Mouse (Mus musculus) fibroblast of lung, adult 2 months (primary cell): ENCODE measurements at regions not wholly inside any gene's neighbourhood (a gene's known extent, or its start where the extent isn't known, plus 50 kb on each side); places are given as distances from the start of the nearest gene placed in this dataset.
A peak's percentile ranks its signal among the peaks of the same experiment; 100 is the strongest.

Experiments used
- DNase-seq: peaks from one replicate; pipeline ENCODE4 v3.0.0-alpha.2; 2011; ENCODE audit warnings: low read depth

- no peak for DNase-seq
These were observed 62.0 kb upstream of the Rtl1 start for GRCm38 (mm10) chr12:109662179-109662578.

- no peak for DNase-seq
These were observed 74.6 kb upstream of the Rtl1 start for GRCm38 (mm10) chr12:109674766-109675165.

- DNase-seq = peak; percentile 47
These were observed 93.9 kb upstream of the Rtl1 start for GRCm38 (mm10) chr12:109694046-109694445.

GRCm38 (mm10) chr12:109694801-109695430 is 94.8 kb upstream of the Rtl1 start:
- peak; percentile 32 for DNase-seq

GRCm38 (mm10) chr12:109706820-109707219 is 106.7 kb upstream of the Rtl1 start:
- no peak for DNase-seq

- DNase-seq = no peak
These were observed 109.5 kb upstream of the Rtl1 start for GRCm38 (mm10) chr12:109709661-109710060.

- no peak for DNase-seq
These were observed 111.3 kb upstream of the Rtl1 start for GRCm38 (mm10) chr12:109711392-109711791.

- no peak for DNase-seq
These were observed 111.8 kb upstream of the Rtl1 start for GRCm38 (mm10) chr12:109711946-109712345.

GRCm38 (mm10) chr12:109712386-109712785 is 112.3 kb upstream of the Rtl1 start:
- DNase-seq = no peak

GRCm38 (mm10) chr12:109713041-109713440 is 112.9 kb upstream of the Rtl1 start:
- no peak for DNase-seq

- no peak for DNase-seq
These were observed 113.9 kb upstream of the Rtl1 start for GRCm38 (mm10) chr12:109714061-109714460.

- no peak for DNase-seq
These were observed 116.9 kb upstream of the Rtl1 start for GRCm38 (mm10) chr12:109716991-109717390.

GRCm38 (mm10) chr12:109718036-109718435 is 117.9 kb upstream of the Rtl1 start:
- DNase-seq = no peak

- no peak for DNase-seq
These were observed 138.1 kb upstream of the Rtl1 start for GRCm38 (mm10) chr12:109738201-109738600.

GRCm38 (mm10) chr12:109738911-109739310 is 138.8 kb upstream of the Rtl1 start:
- DNase-seq = no peak

- no peak for DNase-seq
These were observed 142.4 kb upstream of the Rtl1 start for GRCm38 (mm10) chr12:109742486-109742885.

GRCm38 (mm10) chr12:109743036-109743650 is 143.0 kb upstream of the Rtl1 start:
- no peak for DNase-seq

- DNase-seq = no peak
These were observed 144.1 kb upstream of the Rtl1 start for GRCm38 (mm10) chr12:109744186-109744585.

- no peak for DNase-seq
These were observed 145.8 kb upstream of the Rtl1 start for GRCm38 (mm10) chr12:109745731-109746484.

GRCm38 (mm10) chr12:109747201-109747600 is 147.1 kb upstream of the Rtl1 start:
- no peak for DNase-seq

- DNase-seq = no peak
These were observed 147.6 kb upstream of the Rtl1 start for GRCm38 (mm10) chr12:109747776-109748175.

GRCm38 (mm10) chr12:109748326-109749059 is 148.4 kb upstream of the Rtl1 start:
- DNase-seq = no peak

GRCm38 (mm10) chr12:109749256-109749655 is 149.1 kb upstream of the Rtl1 start:
- no peak for DNase-seq
